Mouse (Mus musculus) liver, embryonic 13.5 days (tissue): ENCODE results near the gene Gbe1. TPM values are rescaled to one million over a fixed set of nuclear protein-coding genes. Genes with fewer than 3 reads are reported as not detected.

Experiments
- ATAC-seq: fragments of 200-750 bp; cut with Nextera tagmentation; 2 replicates; pipeline ENCODE4 v1.8.0; 2017; ENCODE audit warnings: low read depth, mild to moderate bottlenecking, moderate number of reproducible peaks, moderate library complexity
- DNase-seq: peaks from one replicate; pipeline ENCODE4 v3.0.0; 2022
- H3K27ac ChIP-seq: fragments of 300-500 bp; sonication (generic); 2 replicates; pipeline ENCODE4 v1.5.1; 2015; ENCODE audit warnings: moderate library complexity, mild to moderate bottlenecking, inconsistent platforms
- H3K27me3 ChIP-seq: fragments of 300-500 bp; sonication (generic); 2 replicates; pipeline ENCODE4 v1.6.1; 2015; ENCODE audit warnings: mild to moderate bottlenecking, inconsistent platforms
- H3K36me3 ChIP-seq: fragments of 300-500 bp; sonication (generic); 2 replicates; pipeline ENCODE4 v1.6.1; 2015; ENCODE audit warnings: mild to moderate bottlenecking, inconsistent platforms
- H3K4me1 ChIP-seq: fragments of 300-500 bp; sonication (generic); replicated peaks from 2 replicates; pipeline ENCODE4 v1.6.1; 2015; ENCODE audit warnings: inconsistent platforms
- H3K4me2 ChIP-seq: fragments of 300-500 bp; sonication (generic); 2 replicates; pipeline ENCODE4 v1.6.1; 2015; ENCODE audit warnings: inconsistent platforms, mild to moderate bottlenecking, moderate library complexity
- H3K4me3 ChIP-seq: fragments of 300-500 bp; sonication (generic); replicated peaks from 2 replicates; pipeline ENCODE4 v1.5.1; 2015; ENCODE audit warnings: mild to moderate bottlenecking, inconsistent platforms
- H3K9ac ChIP-seq: fragments of 300-500 bp; sonication (generic); 2 replicates; pipeline ENCODE4 v1.6.1; 2015; ENCODE audit warnings: mild to moderate bottlenecking, inconsistent platforms
- H3K9me3 ChIP-seq: fragments of 300-500 bp; sonication (generic); replicated peaks from 2 replicates; pipeline ENCODE4 v1.6.1; 2016; ENCODE audit warnings: inconsistent platforms
- WGBS: fragments of 180-500 bp; shearing (Covaris S2); methylation state at CpG from one replicate; pipeline ENCODE4 v1.1.7; 2015; ENCODE audit not compliant: insufficient replicate concordance; 5-methylcytosine and 5-hydroxymethylcytosine counted together
- polyA plus RNA-seq: library from polyadenylated mRNA; unstranded; fragments of >200 nt; fragmentation: Nextera tagmentation; extraction: Ambion mirVana; gene quantifications from 2 replicates; pipeline ENCODE4 v1.2.1, GENCODE M21; 2015

Gene Gbe1
- polyA plus RNA-seq, 1 experiment from 2014 or later: 6.3 TPM

GRCm38 (mm10) chr16:70358326-70358725, 44.6 kb downstream of the Gbe1 start:
- H3K27me3 ChIP-seq: no peaks in the 10 kb centered on the region
- H3K4me1 ChIP-seq: no peaks in the 10 kb centered on the region
- no peaks in the 10 kb centered on the region for H3K36me3 ChIP-seq
- WGBS: 66% methylated on average over 6 of the region's 6 CpGs
- no peak overlapping the region for H3K9ac ChIP-seq
- DNase-seq: no peak
- no peaks in the 10 kb centered on the region for H3K9me3 ChIP-seq
- H3K27ac ChIP-seq: no peak overlapping the region
- no peak overlapping the region for H3K4me3 ChIP-seq
- no peak for ATAC-seq
- H3K4me2 ChIP-seq: no peak overlapping the region

DNA sequence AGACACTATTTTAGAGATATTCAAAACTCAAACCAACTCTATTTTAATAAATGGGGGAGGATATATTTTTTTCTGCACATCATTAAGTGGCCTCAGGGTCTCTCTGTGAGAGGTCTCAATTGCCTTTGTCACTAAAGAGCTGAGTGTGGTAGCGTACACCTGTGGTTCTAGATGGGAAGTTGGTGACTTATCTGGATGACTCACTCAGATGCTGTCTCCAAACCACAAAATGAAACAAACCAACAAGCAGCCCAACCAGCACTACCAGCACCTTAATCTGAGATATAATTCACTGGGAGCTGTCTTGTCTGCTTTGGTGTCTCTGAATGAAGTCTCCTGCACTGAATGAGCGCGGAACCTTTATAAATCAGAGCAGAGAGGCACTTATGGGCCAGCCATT, 51.5 kb downstream of the Gbe1 start:
- WGBS: 70% methylated on average over 3 of the region's 3 CpGs
- no peaks in the 10 kb centered on the region for H3K36me3 ChIP-seq
- ATAC-seq (no peak), DNase-seq (no peak)
- H3K9ac ChIP-seq: no peak overlapping the region
- no peak overlapping the region for H3K27ac ChIP-seq
- H3K27me3 ChIP-seq: no peaks in the 10 kb centered on the region
- no peak overlapping the region for H3K4me3 ChIP-seq
- H3K9me3 ChIP-seq: no peaks in the 10 kb centered on the region
- no peaks in the 10 kb centered on the region for H3K4me1 ChIP-seq
- no peak overlapping the region for H3K4me2 ChIP-seq

GRCm38 (mm10) chr16:70381045-70381444, 67.3 kb downstream of the Gbe1 start:
- H3K9ac ChIP-seq: no peak overlapping the region
- WGBS: 78% methylated on average over 2 of the region's 2 CpGs
- H3K36me3 ChIP-seq: no peaks in the 10 kb centered on the region
- no peak for DNase-seq
- H3K9me3 ChIP-seq: no peaks in the 10 kb centered on the region
- H3K27me3 ChIP-seq: no peaks in the 10 kb centered on the region
- H3K4me1 ChIP-seq: no peaks in the 10 kb centered on the region
- no peak for ATAC-seq
- H3K27ac ChIP-seq: no peak overlapping the region
- no peak overlapping the region for H3K4me3 ChIP-seq
- no peak overlapping the region for H3K4me2 ChIP-seq

DNA sequence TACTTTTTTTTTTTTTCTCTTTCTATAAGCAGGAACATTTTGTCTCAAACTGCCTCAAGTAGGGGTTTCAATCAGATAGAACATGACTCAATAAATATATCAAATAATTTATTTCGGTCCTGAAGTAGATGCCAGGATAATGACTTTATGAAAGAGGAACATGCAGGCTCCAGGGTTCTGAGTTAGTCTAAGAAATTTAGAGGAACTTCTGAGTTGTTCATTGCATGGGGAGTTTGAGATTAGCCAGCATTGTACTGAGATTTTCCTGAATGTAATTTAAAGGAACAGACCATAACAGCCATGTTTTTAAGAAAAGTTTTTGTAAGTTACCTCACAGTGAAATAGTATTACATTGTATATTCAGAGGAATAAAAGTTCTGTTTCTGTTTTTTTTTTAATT, 71.7 kb downstream of the Gbe1 start:
- Histone ChIP-seq H3K9me3 (0 out of 2 replicates have a peak, but pooled peaks cover 2% of the 10 kb centered on the region), H3K4me1 (no peaks in the 10 kb centered on the region), H3K4me3 (no peak overlapping the region), H3K27ac (no peak overlapping the region), H3K27me3 (no peaks in the 10 kb centered on the region), H3K36me3 (no peaks in the 10 kb centered on the region), H3K9ac (no peak overlapping the region), H3K4me2 (no peak overlapping the region)
- WGBS: 70% methylated on average over 1 of the region's 1 CpGs
- ATAC-seq (no peak), DNase-seq (no peak)

GRCm38 (mm10) chr16:70387385-70387784, 73.6 kb downstream of the Gbe1 start:
- WGBS: 86% methylated on average over 2 of the region's 2 CpGs
- no peak overlapping the region for H3K27ac ChIP-seq
- no peak for DNase-seq
- 0 out of 2 replicates have a peak, but pooled peaks cover 2% of the 10 kb centered on the region for H3K9me3 ChIP-seq
- no peak overlapping the region for H3K4me3 ChIP-seq
- H3K4me1 ChIP-seq: no peaks in the 10 kb centered on the region
- H3K9ac ChIP-seq: no peak overlapping the region
- H3K27me3 ChIP-seq: no peaks in the 10 kb centered on the region
- no peak overlapping the region for H3K4me2 ChIP-seq
- no peaks in the 10 kb centered on the region for H3K36me3 ChIP-seq
- no peak for ATAC-seq

GRCm38 (mm10) chr16:70395276-70395675, 81.5 kb downstream of the Gbe1 start:
- Histone ChIP-seq H3K9ac (no peak overlapping the region), H3K27me3 (no peaks in the 10 kb centered on the region), H3K4me3 (no peak overlapping the region), H3K9me3 (0 out of 2 replicates have a peak, but pooled peaks cover under 1% of the 10 kb centered on the region), H3K4me2 (no peak overlapping the region), H3K27ac (no peak overlapping the region), H3K4me1 (no peaks in the 10 kb centered on the region), H3K36me3 (no peaks in the 10 kb centered on the region)
- 60% methylated on average over 3 of the region's 3 CpGs for WGBS
- no peak for DNase-seq
- no peak for ATAC-seq

DNA sequence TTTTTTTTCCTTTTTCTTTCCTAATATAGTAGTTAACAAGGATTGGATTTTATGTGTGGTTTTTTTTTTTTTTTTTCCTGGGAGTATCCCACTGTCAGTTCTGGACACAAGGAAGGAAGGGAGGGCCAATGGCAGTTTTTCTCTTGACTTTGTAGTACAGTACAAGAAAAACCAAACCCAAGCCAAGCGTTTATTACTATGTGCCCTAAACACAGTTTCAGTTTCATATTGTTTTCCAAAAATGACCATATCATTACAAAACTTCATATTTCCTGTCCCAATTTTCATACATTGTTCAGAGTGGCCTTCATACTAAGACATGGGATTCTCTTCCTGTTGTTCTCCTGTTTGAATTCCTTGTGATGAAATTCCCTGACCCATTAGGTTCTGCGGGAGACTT, 94.0 kb downstream of the Gbe1 start:
- Histone ChIP-seq H3K4me3 (no peak overlapping the region), H3K27ac (no peak overlapping the region), H3K4me1 (no peaks in the 10 kb centered on the region), H3K4me2 (no peak overlapping the region), H3K9me3 (no peaks in the 10 kb centered on the region), H3K27me3 (no peaks in the 10 kb centered on the region), H3K9ac (no peak overlapping the region), H3K36me3 (no peaks in the 10 kb centered on the region)
- DNase-seq (no peak), ATAC-seq (no peak)
- WGBS: 71% methylated on average over 2 of the region's 2 CpGs

DNA sequence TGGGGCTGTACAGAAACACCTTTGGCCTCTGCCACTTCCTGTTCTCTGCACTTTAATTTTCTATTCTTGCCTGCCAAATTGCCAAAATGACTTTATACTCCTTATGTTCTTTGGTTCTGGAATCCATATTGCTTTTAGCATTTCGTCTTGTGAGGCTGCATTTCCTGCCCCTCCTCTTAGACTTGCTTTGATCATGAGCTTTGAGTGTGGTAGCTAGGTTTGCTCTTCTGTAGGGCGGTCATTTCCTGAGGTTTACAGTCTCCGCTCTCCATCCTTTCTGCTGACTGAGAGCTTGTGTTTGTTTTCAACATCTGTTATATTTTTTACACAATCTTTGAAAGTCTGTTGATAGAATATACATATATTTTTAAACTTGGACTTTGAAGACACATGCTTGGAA, 107.3 kb downstream of the Gbe1 start:
- no peaks in the 10 kb centered on the region for H3K36me3 ChIP-seq
- H3K9me3 ChIP-seq: no peaks in the 10 kb centered on the region
- no peak overlapping the region for H3K4me2 ChIP-seq
- DNase-seq: no peak
- H3K9ac ChIP-seq: no peak overlapping the region
- ATAC-seq: no peak
- WGBS: 64% methylated on average over 3 of the region's 3 CpGs
- no peak overlapping the region for H3K27ac ChIP-seq
- H3K4me1 ChIP-seq: no peaks in the 10 kb centered on the region
- H3K4me3 ChIP-seq: no peak overlapping the region
- no peaks in the 10 kb centered on the region for H3K27me3 ChIP-seq

DNA sequence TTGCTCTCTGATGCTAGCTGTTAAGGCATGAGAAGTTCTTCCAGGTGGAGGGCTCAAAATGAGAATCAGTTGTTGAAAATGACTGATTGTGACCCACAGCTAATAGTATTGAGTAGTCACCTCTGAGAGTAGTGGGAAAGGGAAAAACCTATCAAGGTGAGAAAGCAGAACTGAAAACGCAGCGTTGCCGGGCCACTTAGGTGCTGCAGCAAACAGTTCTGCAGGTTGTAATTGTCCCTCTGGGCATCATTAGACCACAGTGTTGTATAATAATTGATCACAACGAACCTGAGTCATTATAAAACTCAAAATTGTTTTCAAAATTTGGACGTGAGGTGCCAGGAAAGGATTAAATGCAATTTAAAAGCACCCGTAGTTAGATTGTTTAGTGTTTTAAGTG, 135.8 kb downstream of the Gbe1 start:
- no peak overlapping the region for H3K4me3 ChIP-seq
- no peak overlapping the region for H3K27ac ChIP-seq
- no peaks in the 10 kb centered on the region for H3K36me3 ChIP-seq
- 63% methylated on average over 6 of the region's 6 CpGs for WGBS
- no peak overlapping the region for H3K9ac ChIP-seq
- no peak overlapping the region for H3K4me2 ChIP-seq
- no peaks in the 10 kb centered on the region for H3K4me1 ChIP-seq
- ATAC-seq: no peak
- H3K9me3 ChIP-seq: no peaks in the 10 kb centered on the region
- H3K27me3 ChIP-seq: no peaks in the 10 kb centered on the region
- DNase-seq: no peak

- no peaks in the 10 kb centered on the region for H3K9me3 ChIP-seq
- no peaks in the 10 kb centered on the region for H3K4me1 ChIP-seq
- H3K9ac ChIP-seq: no peak overlapping the region
- 39% methylated on average over 2 of the region's 3 CpGs for WGBS
- no peak overlapping the region for H3K4me3 ChIP-seq
- H3K4me2 ChIP-seq: no peak overlapping the region
- H3K36me3 ChIP-seq: no peaks in the 10 kb centered on the region
- no peaks in the 10 kb centered on the region for H3K27me3 ChIP-seq
- no peak overlapping the region for H3K27ac ChIP-seq
- ATAC-seq: no peak
- no peak for DNase-seq
Measured at GRCm38 (mm10) chr16:70475583-70475982, 161.8 kb downstream of the Gbe1 start.

DNA sequence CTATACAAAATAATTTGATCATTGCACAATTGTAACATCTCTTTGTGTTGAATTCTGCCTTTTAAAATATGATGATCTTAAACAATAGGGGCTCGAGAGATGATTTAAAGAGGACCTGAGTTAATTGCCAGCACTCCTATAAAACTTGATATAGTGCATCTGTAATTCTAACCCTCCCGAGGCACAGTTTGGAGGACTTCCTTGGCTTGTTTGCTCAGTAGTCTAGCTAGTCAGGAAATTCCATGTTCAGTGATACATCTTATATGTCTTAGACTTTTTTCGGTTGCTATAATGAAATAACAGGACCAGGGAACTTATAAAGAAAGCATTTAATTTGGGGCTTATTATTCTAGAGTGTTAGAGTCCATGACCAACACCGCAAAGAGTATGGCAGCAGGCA, 162.4 kb downstream of the Gbe1 start:
- 66% methylated on average over 4 of the region's 4 CpGs for WGBS
- DNase-seq (no peak), ATAC-seq (no peak)

DNA sequence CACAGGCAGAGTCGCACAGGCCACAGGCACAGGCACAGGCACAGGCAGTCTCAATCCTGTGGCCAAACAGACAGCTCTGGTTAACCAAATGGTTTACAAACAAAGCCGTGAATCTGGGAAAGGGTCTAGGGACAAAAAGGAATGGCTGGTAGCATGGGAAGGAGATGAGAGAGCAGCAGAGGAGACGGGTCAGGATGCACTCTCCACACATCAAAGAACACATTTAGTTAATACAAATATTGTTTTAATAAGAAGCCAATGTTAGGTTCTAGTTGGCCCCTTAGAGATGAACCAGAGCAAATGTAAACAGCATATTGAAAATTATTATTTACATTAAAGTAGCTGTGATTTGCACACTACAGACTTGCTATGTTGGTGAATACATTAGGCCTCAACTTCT, 166.7 kb downstream of the Gbe1 start:
- no peaks in the 10 kb centered on the region for H3K9me3 ChIP-seq
- no peak overlapping the region for H3K4me2 ChIP-seq
- ATAC-seq: no peak
- no peak overlapping the region for H3K9ac ChIP-seq
- H3K4me1 ChIP-seq: no peaks in the 10 kb centered on the region
- H3K27ac ChIP-seq: no peak overlapping the region
- 70% methylated on average over 3 of the region's 3 CpGs for WGBS
- H3K4me3 ChIP-seq: no peak overlapping the region
- no peaks in the 10 kb centered on the region for H3K27me3 ChIP-seq
- DNase-seq: no peak
- no peaks in the 10 kb centered on the region for H3K36me3 ChIP-seq

More for the DNA sequence above, 162.4 kb downstream of the Gbe1 start:
- Histone ChIP-seq H3K27me3 (no peaks in the 10 kb centered on the region), H3K27ac (no peak overlapping the region), H3K4me1 (no peaks in the 10 kb centered on the region), H3K9ac (no peak overlapping the region), H3K4me3 (no peak overlapping the region), H3K9me3 (no peaks in the 10 kb centered on the region), H3K36me3 (no peaks in the 10 kb centered on the region), H3K4me2 (no peak overlapping the region)
